Mouse (Mus musculus) ovary, postnatal 10 days (tissue): ENCODE measurements around the gene Morc1.

ENCODE experiments used
- DNase-seq: peaks from one replicate; pipeline ENCODE4 v3.0.0; 2022; ENCODE audit warnings: low spot score

Gene Morc1

GRCm38 (mm10) chr16:48431027-48431426 lies at the start of gene Morc1:
Gene Morc1, plus strand, starts transcription at chr16:48431237.
- no peak for DNase-seq

DNA sequence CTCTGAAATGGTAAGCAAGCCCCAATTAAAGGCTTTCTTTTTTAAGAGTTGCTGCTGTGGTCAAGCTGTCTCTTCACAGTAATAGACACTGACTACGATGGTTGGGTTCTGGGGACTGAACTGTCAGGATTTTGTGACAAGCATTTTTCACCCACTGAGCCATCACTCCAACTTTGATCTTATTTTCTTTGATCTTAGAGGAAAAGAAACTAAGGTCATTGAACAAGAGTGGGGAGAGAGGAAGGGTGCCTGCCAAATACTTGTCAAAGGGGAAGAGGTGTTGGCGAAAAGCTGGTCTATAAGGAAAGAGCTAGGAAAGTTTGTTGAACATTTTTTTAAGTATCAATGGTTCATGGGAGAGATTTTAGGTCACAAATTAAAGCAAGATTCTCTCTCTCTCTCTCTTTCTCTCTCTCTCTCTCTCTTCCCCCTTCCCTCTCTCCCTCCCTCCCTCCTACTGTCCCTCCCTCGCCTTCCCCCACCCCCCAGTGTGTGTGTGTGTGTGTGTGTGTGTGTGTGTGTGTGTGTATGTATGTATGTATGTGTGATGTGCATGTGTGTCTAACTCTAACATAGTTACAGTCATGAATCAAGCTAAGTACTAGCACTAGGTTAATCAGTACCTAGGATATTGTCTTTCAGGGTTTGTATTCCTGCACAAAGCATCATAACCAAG lies 47.3 kb upstream of the Morc1 start:
- no peak for DNase-seq

DNA sequence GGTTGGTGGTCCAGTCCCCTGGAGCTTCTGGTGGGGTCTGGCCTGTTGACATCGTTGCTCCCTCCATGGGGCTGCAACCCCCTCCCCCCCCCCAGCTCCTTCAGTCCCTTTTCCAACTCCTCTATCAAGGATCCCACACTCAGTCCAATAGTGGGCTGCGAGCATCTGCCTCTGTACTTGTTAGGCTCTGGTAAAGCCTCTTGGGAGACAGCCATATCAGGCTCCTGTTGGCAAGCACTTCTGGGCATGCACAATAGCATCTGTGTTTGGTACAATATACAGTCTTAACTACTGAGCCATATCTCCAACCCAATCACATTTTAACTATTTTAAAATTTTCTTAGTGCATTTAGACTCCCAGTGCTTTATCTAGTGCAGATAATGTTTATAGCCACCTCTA lies 44.1 kb upstream of the Morc1 start:
- DNase-seq, result no peak

DNA sequence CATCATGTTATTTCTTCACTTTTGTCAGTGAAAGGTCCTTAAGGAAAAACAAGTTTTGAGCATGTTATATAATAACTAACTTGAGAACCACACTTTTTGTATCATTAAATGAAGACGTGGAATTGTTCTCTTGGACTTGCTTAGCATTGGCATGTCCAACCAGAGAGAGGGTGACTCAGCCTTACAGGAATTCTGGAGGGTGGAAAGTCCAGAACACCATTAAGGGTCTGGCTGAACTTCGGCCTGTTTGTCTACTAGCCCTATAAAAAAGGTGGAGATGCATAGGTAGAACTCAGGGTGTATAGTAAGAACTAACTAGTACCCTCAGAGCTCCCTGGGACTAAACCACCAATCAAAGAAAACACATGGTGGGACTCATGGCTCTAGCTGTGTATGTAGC lies 35.8 kb upstream of the Morc1 start:
- DNase-seq, result no peak

DNA sequence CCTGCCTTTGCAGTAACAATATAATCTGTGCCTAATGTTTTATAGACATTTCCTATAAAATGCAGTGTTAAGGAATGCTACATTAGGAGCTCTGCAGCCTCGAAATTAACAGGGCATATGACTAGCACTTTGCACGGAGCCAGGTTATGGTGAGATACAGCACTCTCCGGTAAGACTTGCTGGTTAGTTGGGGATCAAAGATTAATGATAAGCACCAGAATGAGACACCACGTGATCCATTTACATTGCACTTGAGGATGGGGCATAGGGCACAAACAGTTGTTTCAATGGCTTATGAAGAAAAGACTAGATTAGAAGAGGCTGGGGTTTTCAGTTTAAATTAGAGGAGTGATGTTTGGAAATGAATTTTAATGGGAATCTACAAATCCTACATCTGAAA lies 28.1 kb upstream of the Morc1 start:
- DNase-seq, result no peak

GRCm38 (mm10) chr16:48403423-48403822 lies 27.6 kb upstream of the Morc1 start:
- no peak for DNase-seq

DNA sequence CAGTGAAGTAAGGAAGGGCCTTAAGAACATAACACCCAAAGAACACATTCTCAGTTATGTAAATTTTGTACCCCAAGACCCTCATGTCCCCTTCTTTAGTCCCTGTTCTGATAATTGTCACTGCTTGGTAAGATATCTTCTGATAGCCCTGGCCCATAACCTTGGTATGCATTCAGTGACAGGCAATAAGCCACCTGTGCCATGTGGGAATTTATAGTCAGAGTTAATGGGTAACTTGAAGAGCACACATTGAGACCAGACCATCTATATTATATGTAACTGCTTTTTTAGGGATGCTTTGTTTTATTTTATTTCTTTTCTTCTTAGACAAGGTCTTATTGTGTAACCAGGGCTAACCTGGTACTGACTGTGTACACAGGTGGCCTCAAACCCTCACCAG lies 27.0 kb upstream of the Morc1 start:
- DNase-seq, result no peak

DNA sequence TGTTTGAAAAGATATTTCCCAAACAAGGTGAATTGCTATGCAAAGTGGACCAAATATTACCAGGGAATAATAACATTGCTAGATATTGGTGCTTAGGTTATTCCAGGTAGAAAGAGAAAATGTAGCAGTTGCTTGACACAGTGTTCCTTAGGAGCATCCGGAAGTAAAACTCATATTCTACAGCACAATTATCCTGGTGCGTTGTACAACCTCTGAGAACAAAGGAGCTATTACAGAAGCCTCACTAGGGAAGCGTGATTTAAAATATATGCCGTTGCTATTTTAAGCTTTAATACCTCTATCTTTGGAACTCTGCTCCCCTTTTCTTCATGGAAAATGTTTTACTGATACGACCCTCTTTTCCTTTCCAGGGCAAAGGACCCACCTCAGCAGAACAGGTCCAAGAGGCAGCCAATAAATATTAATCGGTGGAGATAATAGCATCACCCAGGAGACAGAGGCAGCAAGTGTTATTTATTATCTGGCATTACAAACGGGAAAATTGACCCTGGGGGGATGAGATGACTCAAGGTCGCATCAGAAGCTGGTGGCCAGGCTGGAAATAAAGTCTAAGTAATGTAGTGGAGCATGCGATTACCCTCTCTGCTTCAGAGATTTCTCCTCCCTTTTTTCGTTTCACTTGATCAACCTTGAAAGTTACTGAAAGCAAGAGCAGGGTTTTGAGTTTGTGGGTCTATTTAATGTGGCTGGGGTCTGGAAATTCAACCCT lies 25.2 kb upstream of the Morc1 start:
- no peak for DNase-seq

DNA sequence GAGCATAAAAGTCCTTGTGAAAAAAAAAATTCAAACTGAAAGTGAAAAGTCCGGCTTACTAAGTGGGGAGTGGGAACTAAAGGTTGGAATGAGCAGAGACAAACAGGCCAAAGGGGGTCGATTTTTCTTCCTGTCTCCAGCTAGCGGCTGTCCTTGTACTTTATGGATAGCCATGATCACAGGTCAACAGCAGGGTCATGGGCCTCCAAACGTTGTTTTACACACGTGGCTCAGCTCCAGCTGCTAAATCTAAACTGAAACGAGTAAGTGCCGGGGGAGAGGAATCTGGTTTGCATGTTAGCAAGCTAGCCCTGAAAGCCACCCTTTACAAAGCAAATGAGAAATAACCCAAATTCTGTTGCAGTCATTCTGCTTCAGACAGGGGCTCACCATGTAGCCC lies 21.5 kb upstream of the Morc1 start:
- DNase-seq, result no peak

DNA sequence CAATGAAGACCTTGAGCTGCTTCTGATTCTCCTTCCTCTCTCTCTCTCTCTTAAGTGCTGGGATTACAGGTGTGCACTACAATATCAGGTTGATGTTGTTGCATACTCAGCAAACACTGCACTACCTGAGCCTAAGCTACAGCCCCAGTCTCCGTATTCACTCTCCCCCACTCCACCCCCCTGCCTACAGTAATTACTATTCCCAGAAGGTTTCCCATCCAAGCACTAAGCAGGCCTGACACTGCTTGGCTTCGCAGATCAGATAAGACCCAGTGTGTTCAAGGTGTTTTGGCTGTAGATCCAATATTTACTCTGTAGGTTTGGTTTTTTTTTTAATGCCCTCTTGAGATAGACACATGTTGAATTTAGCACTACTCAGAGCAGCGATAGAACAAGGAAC lies 20.9 kb upstream of the Morc1 start:
- no peak for DNase-seq

- DNase-seq, result no peak
These were observed 18.8 kb upstream of the Morc1 start, which contains the start of gene Gm5485 for GRCm38 (mm10) chr16:48412246-48412645. Gene Gm5485, minus strand, starts transcription at chr16:48412416.

DNA sequence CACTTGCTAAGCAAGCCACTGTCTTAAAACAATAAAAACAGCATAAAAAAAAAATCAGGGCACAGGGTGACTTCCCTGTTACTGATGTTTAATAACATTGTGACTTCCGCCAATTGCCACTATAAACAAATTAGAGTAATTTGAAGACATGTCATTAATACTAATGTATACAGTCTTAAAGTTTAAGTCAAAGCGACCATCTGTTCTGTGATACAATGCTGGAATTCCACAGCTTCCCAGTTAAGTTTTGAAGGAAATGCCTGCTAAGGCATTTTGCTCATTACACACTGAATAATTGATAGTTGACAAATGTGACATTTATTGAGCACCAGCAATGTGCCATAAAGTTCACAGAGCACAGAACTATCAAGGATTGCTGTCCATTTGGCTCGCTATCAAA lies 12.5 kb upstream of the Morc1 start:
- DNase-seq, result no peak

- DNase-seq, result no peak
These were observed 12.0 kb upstream of the Morc1 start for GRCm38 (mm10) chr16:48419035-48419434.

- no peak for DNase-seq
These were observed 8.5 kb upstream of the Morc1 start for GRCm38 (mm10) chr16:48422501-48422900.

DNA sequence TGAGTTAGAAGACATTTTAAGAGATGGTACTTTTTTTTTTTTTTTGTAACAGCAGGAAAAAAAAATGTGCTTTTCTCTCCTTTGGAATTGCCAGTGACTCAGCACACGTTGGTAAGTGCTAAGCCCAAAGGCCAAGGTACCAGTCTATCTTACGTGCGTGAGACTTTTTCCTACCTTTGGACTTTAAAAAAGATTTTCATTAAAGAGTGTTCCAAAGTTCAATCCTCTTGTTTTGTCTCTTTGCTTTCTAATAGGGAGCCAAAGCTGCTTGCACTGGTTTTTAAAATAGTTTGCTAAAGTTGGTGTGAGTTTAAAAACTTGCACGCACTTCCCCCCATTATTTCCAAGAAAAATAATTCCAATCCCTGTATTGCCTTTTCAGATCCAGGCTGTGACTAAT lies 7.0 kb upstream of the Morc1 start:
- DNase-seq, result no peak

- no peak for DNase-seq
These were observed 1.6 kb upstream of the Morc1 start for GRCm38 (mm10) chr16:48429427-48429826.

GRCm38 (mm10) chr16:48435454-48435853 lies 4.4 kb downstream of the Morc1 start:
- no peak for DNase-seq

GRCm38 (mm10) chr16:48437476-48437875 lies 6.4 kb downstream of the Morc1 start:
- DNase-seq, result no peak

GRCm38 (mm10) chr16:48444589-48444988 lies 13.6 kb downstream of the Morc1 start:
- no peak for DNase-seq

DNA sequence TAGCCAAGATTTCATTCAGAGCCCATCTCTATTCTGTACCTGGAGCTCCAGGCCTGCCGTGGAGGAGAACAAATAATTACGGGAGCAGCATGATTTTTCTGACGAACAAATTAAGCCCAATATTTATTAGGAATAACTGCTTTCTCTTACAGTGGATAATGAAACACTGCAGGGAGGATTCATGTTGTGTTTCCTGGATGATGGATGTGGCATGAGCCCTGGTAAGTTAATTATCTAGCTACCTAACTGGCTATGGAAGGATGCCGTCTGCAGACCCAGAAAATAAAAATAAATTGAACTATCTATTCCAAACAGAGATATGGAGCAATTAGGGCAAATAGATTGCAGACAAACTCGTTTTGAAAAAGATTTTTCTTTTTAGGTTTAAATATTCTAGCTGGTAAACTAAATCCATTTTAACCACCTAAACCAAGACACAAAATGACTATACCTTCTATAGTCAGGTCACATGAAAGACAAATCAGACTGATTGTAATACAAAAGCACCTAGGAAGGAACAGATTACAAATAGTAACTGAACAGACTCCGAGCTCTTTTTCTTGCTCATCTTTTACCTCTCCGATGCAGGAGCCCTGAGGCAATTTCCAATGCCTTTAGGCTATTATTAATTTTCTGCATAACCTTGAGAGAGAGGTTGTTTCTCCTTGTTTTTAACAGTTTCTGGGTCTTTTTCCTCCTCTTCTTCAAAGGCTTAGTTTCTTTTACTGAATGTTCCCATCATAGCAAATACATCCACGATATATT lies 15.3 kb downstream of the Morc1 start:
- no peak for DNase-seq

GRCm38 (mm10) chr16:48453264-48453663 lies 22.2 kb downstream of the Morc1 start:
- DNase-seq, result no peak

GRCm38 (mm10) chr16:48473396-48473795 lies 42.4 kb downstream of the Morc1 start:
- no peak for DNase-seq
